Mouse (Mus musculus): ENCODE data around the gene 2010111I01Rik.
"Not testable (repeated sequence)": the region's sequence is repeated elsewhere in the genome, so short reads cannot be mapped to it uniquely, and the experiment has no call there.

- not testable (repeated sequence) for TF ChIP-seq CTCF (IDR thresholded peaks at IDR 0.05); POLR2A (IDR thresholded peaks at IDR 0.05; ENCODE audit: insufficient read depth, low read depth, low read length)
These were observed 388.6 kb downstream of the 2010111I01Rik start for GRCm38 (mm10) chr13:63353312-63353711.

All from heart, adult 2 months (tissue).